Mouse (Mus musculus): Measurements from ENCODE around the gene Chrnb2. TPM values are rescaled to one million over a fixed set of nuclear protein-coding genes. Genes with fewer than 3 reads are reported as not detected.
A peak's percentile ranks its signal among the peaks of the same experiment; 100 is the strongest.

Gene Chrnb2
- polyA plus RNA-seq, 1 experiment: 2.8 TPM

- WGBS: 23% methylated on average over 11 of the region's 11 CpGs
- H3K4me3 ChIP-seq (ENCODE audit: control insufficient read depth, insufficient read depth, low read length): no peak overlapping the region
- peaks cover 22% of the 10 kb centered on the region for H3K36me3 ChIP-seq (ENCODE audit: control insufficient read depth, insufficient read depth, low read length)
- DNase-seq: peak; percentile 28
- no peaks in the 10 kb centered on the region for H3K27me3 ChIP-seq (ENCODE audit: control insufficient read depth, insufficient read depth, low read length)
- H3K27ac ChIP-seq (ENCODE audit: control insufficient read depth, insufficient read depth, low read length): no peak overlapping the region
- TF ChIP-seq CTCF (IDR thresholded peaks at IDR 0.05; ENCODE audit: borderline replicate concordance, control insufficient read depth, extremely low read depth, insufficient read depth, low read length, poor library complexity) (0 out of 2 replicates have a peak, but pooled peaks have one; percentile 25), POLR2A (IDR thresholded peaks at IDR 0.05; ENCODE audit: control insufficient read depth, extremely low read depth, insufficient read depth, low read length, poor library complexity) (no peak)
- no peaks in the 10 kb centered on the region for H3K4me1 ChIP-seq (replicated peaks; ENCODE audit: control insufficient read depth, insufficient read depth, low read length)
These were observed 20.7 kb upstream of the Chrnb2 start for GRCm38 (mm10) chr3:89784991-89785753.

GRCm38 (mm10) chr3:89781640-89782039 lies 17.2 kb upstream of the Chrnb2 start:
- WGBS: 91% methylated on average over 5 of the region's 5 CpGs

GRCm38 (mm10) chr3:89780102-89780501 lies 15.7 kb upstream of the Chrnb2 start:
- Histone ChIP-seq H3K27me3 (ENCODE audit: control insufficient read depth, insufficient read depth, low read length) (no peaks in the 10 kb centered on the region), H3K36me3 (ENCODE audit: control insufficient read depth, insufficient read depth, low read length) (peaks cover 64% of the 10 kb centered on the region), H3K4me1 (replicated peaks; ENCODE audit: control insufficient read depth, insufficient read depth, low read length) (peaks cover 7% of the 10 kb centered on the region), H3K27ac (ENCODE audit: control insufficient read depth, insufficient read depth, low read length) (no peak overlapping the region), H3K4me3 (ENCODE audit: control insufficient read depth, insufficient read depth, low read length) (no peak overlapping the region)
- TF ChIP-seq CTCF (IDR thresholded peaks at IDR 0.05; ENCODE audit: borderline replicate concordance, control insufficient read depth, extremely low read depth, insufficient read depth, low read length, poor library complexity): no peak
- TF ChIP-seq POLR2A (IDR thresholded peaks at IDR 0.05; ENCODE audit: control insufficient read depth, extremely low read depth, insufficient read depth, low read length, poor library complexity): no peak
- no peak for DNase-seq
- 76% methylated on average over 4 of the region's 4 CpGs for WGBS

More at GRCm38 (mm10) chr3:89781640-89782039, 17.2 kb upstream of the Chrnb2 start:
- Histone ChIP-seq H3K27ac (ENCODE audit: control insufficient read depth, insufficient read depth, low read length) (no peak overlapping the region), H3K27me3 (ENCODE audit: control insufficient read depth, insufficient read depth, low read length) (no peaks in the 10 kb centered on the region), H3K4me3 (ENCODE audit: control insufficient read depth, insufficient read depth, low read length) (no peak overlapping the region), H3K4me1 (replicated peaks; ENCODE audit: control insufficient read depth, insufficient read depth, low read length) (no peaks in the 10 kb centered on the region), H3K36me3 (ENCODE audit: control insufficient read depth, insufficient read depth, low read length) (peaks cover 56% of the 10 kb centered on the region)
- DNase-seq: no peak
- TF ChIP-seq CTCF (IDR thresholded peaks at IDR 0.05; ENCODE audit: borderline replicate concordance, control insufficient read depth, extremely low read depth, insufficient read depth, low read length, poor library complexity) (no peak), POLR2A (IDR thresholded peaks at IDR 0.05; ENCODE audit: control insufficient read depth, extremely low read depth, insufficient read depth, low read length, poor library complexity) (no peak)

- 87% methylated on average over 4 of the region's 4 CpGs for WGBS
- no peak for DNase-seq
- peaks cover 19% of the 10 kb centered on the region for H3K4me1 ChIP-seq (replicated peaks; ENCODE audit: control insufficient read depth, insufficient read depth, low read length)
- no peaks in the 10 kb centered on the region for H3K27me3 ChIP-seq (ENCODE audit: control insufficient read depth, insufficient read depth, low read length)
- TF ChIP-seq CTCF (IDR thresholded peaks at IDR 0.05; ENCODE audit: borderline replicate concordance, control insufficient read depth, extremely low read depth, insufficient read depth, low read length, poor library complexity): no peak
- no peak for TF ChIP-seq POLR2A (IDR thresholded peaks at IDR 0.05; ENCODE audit: control insufficient read depth, extremely low read depth, insufficient read depth, low read length, poor library complexity)
- peaks cover 50% of the 10 kb centered on the region for H3K36me3 ChIP-seq (ENCODE audit: control insufficient read depth, insufficient read depth, low read length)
- no peak overlapping the region for H3K4me3 ChIP-seq (ENCODE audit: control insufficient read depth, insufficient read depth, low read length)
- H3K27ac ChIP-seq (ENCODE audit: control insufficient read depth, insufficient read depth, low read length): no peak overlapping the region
These were observed 11.6 kb upstream of the Chrnb2 start for GRCm38 (mm10) chr3:89776001-89776400.

GRCm38 (mm10) chr3:89774236-89774960 lies 10.0 kb upstream of the Chrnb2 start:
- H3K27ac ChIP-seq (ENCODE audit: control insufficient read depth, insufficient read depth, low read length): peak overlapping the region; percentile 26; the same call in 1 of the 2 replicates
- WGBS: 12% methylated on average over 15 of the region's 15 CpGs
- peak overlapping the region; percentile 98 for H3K4me3 ChIP-seq (ENCODE audit: control insufficient read depth, insufficient read depth, low read length)
- H3K4me1 ChIP-seq (replicated peaks; ENCODE audit: control insufficient read depth, insufficient read depth, low read length): peaks cover 19% of the 10 kb centered on the region
- H3K27me3 ChIP-seq (ENCODE audit: control insufficient read depth, insufficient read depth, low read length): no peaks in the 10 kb centered on the region
- peaks cover 34% of the 10 kb centered on the region for H3K36me3 ChIP-seq (ENCODE audit: control insufficient read depth, insufficient read depth, low read length)
- DNase-seq: peak; percentile 25
- no peak for TF ChIP-seq CTCF (IDR thresholded peaks at IDR 0.05; ENCODE audit: borderline replicate concordance, control insufficient read depth, extremely low read depth, insufficient read depth, low read length, poor library complexity)
- no peak for TF ChIP-seq POLR2A (IDR thresholded peaks at IDR 0.05; ENCODE audit: control insufficient read depth, extremely low read depth, insufficient read depth, low read length, poor library complexity)

GRCm38 (mm10) chr3:89773740-89774211 lies 9.3 kb upstream of the Chrnb2 start:
- Histone ChIP-seq H3K27ac (ENCODE audit: control insufficient read depth, insufficient read depth, low read length) (peak overlapping the region; percentile 26; the same call in 1 of the 2 replicates), H3K4me1 (replicated peaks; ENCODE audit: control insufficient read depth, insufficient read depth, low read length) (peaks cover 19% of the 10 kb centered on the region), H3K4me3 (ENCODE audit: control insufficient read depth, insufficient read depth, low read length) (peak overlapping the region; percentile 98), H3K27me3 (ENCODE audit: control insufficient read depth, insufficient read depth, low read length) (no peaks in the 10 kb centered on the region), H3K36me3 (ENCODE audit: control insufficient read depth, insufficient read depth, low read length) (peaks cover 28% of the 10 kb centered on the region)
- WGBS: under 1% methylated on average over 29 of the region's 37 CpGs
- TF ChIP-seq POLR2A (IDR thresholded peaks at IDR 0.05; ENCODE audit: control insufficient read depth, extremely low read depth, insufficient read depth, low read length, poor library complexity): no peak
- 0 out of 2 replicates have a peak, but pooled peaks have one; percentile 10 for TF ChIP-seq CTCF (IDR thresholded peaks at IDR 0.05; ENCODE audit: borderline replicate concordance, control insufficient read depth, extremely low read depth, insufficient read depth, low read length, poor library complexity)
- peak; percentile 52 for DNase-seq

All from thymus, adult 2 months (tissue).